7 mouse cellular contexts compared by ENCODE assay signal in the genomic region with DNA sequence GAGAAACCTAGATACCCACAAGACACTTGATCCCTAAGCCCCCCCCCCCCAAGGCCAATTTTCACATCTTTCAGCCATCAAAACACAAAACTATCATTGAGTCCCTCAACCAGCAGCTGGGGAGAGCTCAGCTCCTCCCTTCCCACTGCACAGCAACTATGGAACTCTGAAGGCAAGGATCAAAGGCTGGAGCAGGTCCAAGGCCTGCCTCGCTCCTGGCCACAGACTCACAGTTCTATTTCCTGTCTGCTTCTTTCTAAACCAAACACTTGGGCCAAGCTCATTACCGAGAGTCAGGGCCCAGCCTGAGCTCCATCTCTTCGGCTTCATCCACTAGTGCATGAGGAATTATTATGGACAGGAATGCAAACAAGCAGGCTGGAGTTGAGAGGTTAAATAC. TPM values are rescaled to one million over a fixed set of nuclear protein-coding genes. Genes with fewer than 3 reads are reported as not detected.
DNase-seq lines count a peak whose midpoint lies in the region; ATAC-seq lines count a peak whose summit lies in the region.

No protein-coding gene starts in this region.

- peak; percentile 24; the same call in 1 of the 2 replicates for ATAC-seq in embryonic facial prominence, embryonic 12.5 days (ENCODE audit: insufficient number of reproducible peaks, insufficient read depth, low FRiP score, low TSS enrichment)
- ATAC-seq in limb, embryonic 13.5 days (ENCODE audit: low FRiP score, low read depth), result peak; percentile 62
- ATAC-seq in neural tube, embryonic 15.5 days (ENCODE audit: low FRiP score), result 0 out of 2 replicates have a peak, but pooled peaks have one; percentile 40
- ATAC-seq in erythroblast, adult 5-6 weeks (replicated peaks; ENCODE audit: low FRiP score, poor library complexity, severe bottlenecking), result no peak

- H3K27me3 ChIP-seq in embryonic facial prominence, embryonic 12.5 days, result no peaks in the 10 kb centered on the region
- H3K27me3 ChIP-seq in limb, embryonic 13.5 days, result no peaks in the 10 kb centered on the region
- H3K27me3 ChIP-seq in neural tube, embryonic 15.5 days (replicated peaks), result no peaks in the 10 kb centered on the region

- H3K9ac ChIP-seq in embryonic facial prominence, embryonic 12.5 days, result no peak overlapping the region
- H3K9ac ChIP-seq in limb, embryonic 13.5 days, result peak overlapping the region; percentile 21; the same call in 1 of the 2 replicates
- no peak overlapping the region for H3K9ac ChIP-seq in neural tube, embryonic 15.5 days (replicated peaks)

- peaks cover 33% of the 10 kb centered on the region for H3K4me1 ChIP-seq in embryonic facial prominence, embryonic 12.5 days
- peaks cover 46% of the 10 kb centered on the region for H3K4me1 ChIP-seq in limb, embryonic 13.5 days
- peaks cover 17% of the 10 kb centered on the region for H3K4me1 ChIP-seq in neural tube, embryonic 15.5 days

- no peaks in the 10 kb centered on the region; the same call in 1 of the 2 replicates for H3K36me3 ChIP-seq in embryonic facial prominence, embryonic 12.5 days
- H3K36me3 ChIP-seq in limb, embryonic 13.5 days, result peaks cover 6% of the 10 kb centered on the region
- no peaks in the 10 kb centered on the region for H3K36me3 ChIP-seq in neural tube, embryonic 15.5 days

- no peak overlapping the region for H3K4me2 ChIP-seq in embryonic facial prominence, embryonic 12.5 days (replicated peaks)
- H3K4me2 ChIP-seq in limb, embryonic 13.5 days (replicated peaks), result peak overlapping the region; percentile 27; the same call in 1 of the 2 replicates
- no peak overlapping the region for H3K4me2 ChIP-seq in neural tube, embryonic 15.5 days

- H3K9me3 ChIP-seq in embryonic facial prominence, embryonic 12.5 days, result no peaks in the 10 kb centered on the region
- 0 out of 2 replicates have a peak, but pooled peaks cover 2% of the 10 kb centered on the region for H3K9me3 ChIP-seq in limb, embryonic 13.5 days
- no peaks in the 10 kb centered on the region for H3K9me3 ChIP-seq in neural tube, embryonic 15.5 days (replicated peaks)

- WGBS in embryonic facial prominence, embryonic 12.5 days, result 14% methylated on average over 3 of the region's 3 CpGs
- 13% methylated on average over 3 of the region's 3 CpGs for WGBS in limb, embryonic 13.5 days
- 58% methylated on average over 3 of the region's 3 CpGs for WGBS in neural tube, embryonic 15.5 days

- peak; percentile 81 for DNase-seq in adrenal gland, postnatal 25 days
- DNase-seq in heart, adult 8-10 months (ENCODE audit: low spot score), result peak; percentile 69
- peak; percentile 71 to 76 for DNase-seq in kidney, adult 8-10 months

- H3K4me3 ChIP-seq in embryonic facial prominence, embryonic 12.5 days, result no peak overlapping the region
- no peak overlapping the region for H3K4me3 ChIP-seq in limb, embryonic 13.5 days
- H3K4me3 ChIP-seq in neural tube, embryonic 15.5 days (replicated peaks), result no peak overlapping the region

- peak overlapping the region; percentile 76 for H3K27ac ChIP-seq in embryonic facial prominence, embryonic 12.5 days
- H3K27ac ChIP-seq in limb, embryonic 13.5 days, result peak overlapping the region; percentile 89
- H3K27ac ChIP-seq in neural tube, embryonic 15.5 days (replicated peaks), result peak overlapping the region; percentile 72

RNA-seq across cellular contexts. Expression of a gene that starts 58.9 kb away (rescaled TPM):
- total RNA-seq in adrenal gland, postnatal 25 days (2021), result 32.8 and 35.8 TPM in 2 replicates
- 23.1 and 24.2 TPM in 2 replicates for polyA plus RNA-seq in embryonic facial prominence, embryonic 12.5 days (2016; fragmentation: Nextera tagmentation; extraction: Ambion mirVana)
- total RNA-seq in heart, adult 8-10 months (2022), result 1 to 10 TPM; 2.9 to 4.0 (median 3.5) TPM
- 14.4 and 15.3 TPM in 2 replicates for polyA plus RNA-seq in limb, embryonic 13.5 days (2015; fragmentation: Nextera tagmentation; extraction: Ambion mirVana)
- polyA plus RNA-seq in neural tube, embryonic 15.5 days (2015; fragmentation: Nextera tagmentation; extraction: Ambion mirVana), result 25.4 and 25.5 TPM in 2 replicates
- not detected in 2 replicates for total RNA-seq in erythroblast, adult 5-6 weeks (2015; ENCODE audit: low replicate concordance)
- total RNA-seq in erythroblast, adult 5-6 weeks (2017; ENCODE audit: low replicate concordance), result not detected in 2 replicates
